Mouse (Mus musculus): ENCODE measurements at regions not wholly inside any gene's neighbourhood (a gene's known extent, or its start where the extent isn't known, plus 50 kb on each side); places are given as distances from the start of the nearest gene placed in this dataset.

GRCm38 (mm10) chr13:39950203-39950602, 411.0 kb downstream of the Ofcc1 start:
- Histone ChIP-seq H3K27ac (no peak overlapping the region), H3K4me3 (no peak overlapping the region), H3K4me1 (no peaks in the 10 kb centered on the region), H3K36me3 (no peaks in the 10 kb centered on the region), H3K9ac (no peak overlapping the region), H3K4me2 (no peak overlapping the region), H3K9me3 (no peaks in the 10 kb centered on the region), H3K27me3 (no peaks in the 10 kb centered on the region)
- 70% methylated on average over 7 of the region's 7 CpGs for WGBS
- no peak for ATAC-seq (ENCODE audit: insufficient number of reproducible peaks, insufficient read depth, low FRiP score, low TSS enrichment, low read depth)

- Histone ChIP-seq H3K36me3 (no peaks in the 10 kb centered on the region), H3K27ac (no peak overlapping the region), H3K9me3 (no peaks in the 10 kb centered on the region), H3K4me2 (no peak overlapping the region), H3K27me3 (no peaks in the 10 kb centered on the region), H3K4me3 (no peak overlapping the region), H3K9ac (no peak overlapping the region), H3K4me1 (no peaks in the 10 kb centered on the region)
- whole genome bisulfite sequencing: 47% methylated on average over 2 of the region's 2 CpGs
- ATAC-seq (ENCODE audit: insufficient number of reproducible peaks, insufficient read depth, low FRiP score, low TSS enrichment, low read depth): no peak
Observed at GRCm38 (mm10) chr13:39935216-39935615, 426.0 kb downstream of the Ofcc1 start.

- no peaks in the 10 kb centered on the region for H3K9me3 ChIP-seq
- no peak overlapping the region for H3K4me2 ChIP-seq
- no peak for ATAC-seq (ENCODE audit: insufficient number of reproducible peaks, insufficient read depth, low FRiP score, low TSS enrichment, low read depth)
- no peak overlapping the region for H3K9ac ChIP-seq
- H3K4me3 ChIP-seq: no peak overlapping the region
- H3K27me3 ChIP-seq: no peaks in the 10 kb centered on the region
- no peaks in the 10 kb centered on the region for H3K36me3 ChIP-seq
- no peaks in the 10 kb centered on the region for H3K4me1 ChIP-seq
- WGBS: 68% methylated on average over 3 of the region's 3 CpGs
- H3K27ac ChIP-seq: no peak overlapping the region
Observed at GRCm38 (mm10) chr13:39931487-39931886, 429.8 kb downstream of the Ofcc1 start.

GRCm38 (mm10) chr13:39928573-39928972, 432.7 kb downstream of the Ofcc1 start:
- H3K9me3 ChIP-seq: no peaks in the 10 kb centered on the region
- 71% methylated on average over 7 of the region's 7 CpGs for WGBS
- no peak overlapping the region for H3K9ac ChIP-seq
- no peak for ATAC-seq (ENCODE audit: insufficient number of reproducible peaks, insufficient read depth, low FRiP score, low TSS enrichment, low read depth)
- no peak overlapping the region for H3K4me2 ChIP-seq
- H3K4me3 ChIP-seq: no peak overlapping the region
- H3K4me1 ChIP-seq: no peaks in the 10 kb centered on the region
- no peaks in the 10 kb centered on the region for H3K36me3 ChIP-seq
- no peak overlapping the region for H3K27ac ChIP-seq
- H3K27me3 ChIP-seq: no peaks in the 10 kb centered on the region

DNA sequence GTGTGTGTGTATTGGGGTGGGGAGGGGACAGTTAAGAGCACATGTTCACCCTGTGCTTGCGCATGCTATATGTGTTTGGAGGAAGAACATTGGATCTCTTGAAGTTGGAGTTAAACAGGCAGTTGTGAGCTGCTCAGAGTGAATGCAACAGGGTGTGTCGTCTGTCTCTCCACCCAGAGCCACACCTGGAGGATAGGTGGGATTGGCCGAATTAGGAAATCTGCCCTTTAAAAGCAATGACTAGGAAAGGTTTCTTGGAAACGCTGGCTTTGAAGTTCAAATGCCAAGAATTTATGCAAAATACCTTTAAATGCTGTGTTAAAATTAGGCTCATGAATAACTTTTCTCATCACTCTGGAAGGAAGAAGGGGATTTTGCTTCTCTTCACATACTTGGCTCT, 436.9 kb downstream of the Ofcc1 start:
- no peaks in the 10 kb centered on the region for H3K36me3 ChIP-seq
- H3K4me3 ChIP-seq: no peak overlapping the region
- H3K4me2 ChIP-seq: no peak overlapping the region
- no peaks in the 10 kb centered on the region for H3K9me3 ChIP-seq
- peaks cover 7% of the 10 kb centered on the region; the same call in 1 of the 2 replicates for H3K4me1 ChIP-seq
- no peak overlapping the region for H3K27ac ChIP-seq
- 92% methylated on average over 4 of the region's 4 CpGs for WGBS
- ATAC-seq (ENCODE audit: insufficient number of reproducible peaks, insufficient read depth, low FRiP score, low TSS enrichment, low read depth): no peak
- H3K9ac ChIP-seq: no peak overlapping the region
- no peaks in the 10 kb centered on the region for H3K27me3 ChIP-seq

- no peak overlapping the region for H3K9ac ChIP-seq
- peaks cover 7% of the 10 kb centered on the region; the same call in 1 of the 2 replicates for H3K4me1 ChIP-seq
- 57% methylated on average over 9 of the region's 9 CpGs for WGBS
- no peak overlapping the region; the same call in 1 of the 2 replicates for H3K27ac ChIP-seq
- peak overlapping the region; percentile 31 for H3K4me2 ChIP-seq
- H3K36me3 ChIP-seq: no peaks in the 10 kb centered on the region
- H3K27me3 ChIP-seq: no peaks in the 10 kb centered on the region
- no peaks in the 10 kb centered on the region for H3K9me3 ChIP-seq
- no peak for ATAC-seq (ENCODE audit: insufficient number of reproducible peaks, insufficient read depth, low FRiP score, low TSS enrichment, low read depth)
- no peak overlapping the region for H3K4me3 ChIP-seq
Observed at GRCm38 (mm10) chr13:39923113-39923512, 438.1 kb downstream of the Ofcc1 start.

GRCm38 (mm10) chr13:39907720-39908119, 453.5 kb downstream of the Ofcc1 start:
- Histone ChIP-seq H3K27ac (no peak overlapping the region), H3K9ac (no peak overlapping the region), H3K4me1 (peaks cover 4% of the 10 kb centered on the region; the same call in 1 of the 2 replicates), H3K36me3 (no peaks in the 10 kb centered on the region), H3K9me3 (no peaks in the 10 kb centered on the region), H3K4me2 (no peak overlapping the region), H3K27me3 (no peaks in the 10 kb centered on the region), H3K4me3 (no peak overlapping the region)
- 49% methylated on average over 10 of the region's 10 CpGs for WGBS
- ATAC-seq (ENCODE audit: insufficient number of reproducible peaks, insufficient read depth, low FRiP score, low TSS enrichment, low read depth): no peak

DNA sequence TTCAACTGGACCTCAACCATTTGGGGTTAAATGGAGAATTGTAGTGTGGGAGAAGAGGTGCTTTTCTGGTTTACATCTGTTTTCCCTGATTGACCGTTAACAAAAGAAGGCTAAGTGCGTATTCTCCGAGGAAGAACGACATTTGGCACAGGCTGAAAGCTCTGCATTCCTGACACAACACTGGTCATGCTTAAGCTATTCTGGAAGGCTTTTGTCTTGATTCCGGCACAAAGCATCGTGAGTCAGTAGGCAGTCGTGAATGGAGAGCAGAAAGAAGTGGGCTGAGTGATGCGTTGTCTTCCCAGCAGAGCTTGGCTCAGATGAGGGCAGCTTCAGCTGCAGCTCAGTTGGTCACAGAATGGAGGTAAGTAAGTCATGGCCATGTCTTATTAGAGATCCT, 457.0 kb downstream of the Ofcc1 start:
- H3K27ac ChIP-seq: no peak overlapping the region
- no peaks in the 10 kb centered on the region for H3K27me3 ChIP-seq
- no peaks in the 10 kb centered on the region for H3K9me3 ChIP-seq
- WGBS: 75% methylated on average over 8 of the region's 8 CpGs
- no peak for ATAC-seq (ENCODE audit: insufficient number of reproducible peaks, insufficient read depth, low FRiP score, low TSS enrichment, low read depth)
- no peak overlapping the region for H3K4me2 ChIP-seq
- no peak overlapping the region for H3K9ac ChIP-seq
- no peak overlapping the region for H3K4me3 ChIP-seq
- no peaks in the 10 kb centered on the region for H3K36me3 ChIP-seq
- peaks cover 4% of the 10 kb centered on the region; the same call in 1 of the 2 replicates for H3K4me1 ChIP-seq

DNA sequence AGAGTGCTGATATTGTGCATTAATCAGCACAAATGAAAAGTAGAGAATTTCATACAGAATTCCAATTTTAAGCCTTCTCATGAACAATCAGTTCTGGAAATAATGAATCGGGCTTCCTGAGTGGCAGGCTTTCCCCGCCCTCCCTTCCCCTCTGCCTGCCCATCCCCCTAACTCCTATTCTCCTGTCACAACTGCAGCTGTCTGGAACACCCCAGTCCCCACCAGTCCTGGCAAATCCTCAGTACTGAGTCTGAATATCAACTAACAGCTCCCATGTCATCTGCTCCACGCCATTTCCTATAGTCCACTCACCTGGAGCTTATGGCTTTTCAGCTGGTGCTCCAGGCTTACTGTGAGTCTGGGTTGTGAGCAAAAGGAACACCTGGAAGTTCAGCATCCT, 457.9 kb downstream of the Ofcc1 start:
- Histone ChIP-seq H3K9me3 (no peaks in the 10 kb centered on the region), H3K4me2 (no peak overlapping the region), H3K4me1 (peaks cover 8% of the 10 kb centered on the region; the same call in 1 of the 2 replicates), H3K4me3 (no peak overlapping the region), H3K9ac (no peak overlapping the region), H3K27me3 (no peaks in the 10 kb centered on the region), H3K27ac (no peak overlapping the region), H3K36me3 (no peaks in the 10 kb centered on the region)
- WGBS: 62% methylated on average over 3 of the region's 3 CpGs
- no peak for ATAC-seq (ENCODE audit: insufficient number of reproducible peaks, insufficient read depth, low FRiP score, low TSS enrichment, low read depth)

- H3K4me1 ChIP-seq: 0 out of 2 replicates have a peak, but pooled peaks cover 4% of the 10 kb centered on the region
- no peaks in the 10 kb centered on the region for H3K36me3 ChIP-seq
- ATAC-seq (ENCODE audit: insufficient number of reproducible peaks, insufficient read depth, low FRiP score, low TSS enrichment, low read depth): no peak
- H3K4me3 ChIP-seq: no peak overlapping the region
- no peaks in the 10 kb centered on the region for H3K27me3 ChIP-seq
- H3K27ac ChIP-seq: no peak overlapping the region; the same call in 1 of the 2 replicates
- no peak overlapping the region for H3K9ac ChIP-seq
- no peaks in the 10 kb centered on the region for H3K9me3 ChIP-seq
- 89% methylated on average over 2 of the region's 2 CpGs for WGBS
- no peak overlapping the region for H3K4me2 ChIP-seq
Observed at GRCm38 (mm10) chr13:39899332-39899731, 461.9 kb downstream of the Ofcc1 start.

DNA sequence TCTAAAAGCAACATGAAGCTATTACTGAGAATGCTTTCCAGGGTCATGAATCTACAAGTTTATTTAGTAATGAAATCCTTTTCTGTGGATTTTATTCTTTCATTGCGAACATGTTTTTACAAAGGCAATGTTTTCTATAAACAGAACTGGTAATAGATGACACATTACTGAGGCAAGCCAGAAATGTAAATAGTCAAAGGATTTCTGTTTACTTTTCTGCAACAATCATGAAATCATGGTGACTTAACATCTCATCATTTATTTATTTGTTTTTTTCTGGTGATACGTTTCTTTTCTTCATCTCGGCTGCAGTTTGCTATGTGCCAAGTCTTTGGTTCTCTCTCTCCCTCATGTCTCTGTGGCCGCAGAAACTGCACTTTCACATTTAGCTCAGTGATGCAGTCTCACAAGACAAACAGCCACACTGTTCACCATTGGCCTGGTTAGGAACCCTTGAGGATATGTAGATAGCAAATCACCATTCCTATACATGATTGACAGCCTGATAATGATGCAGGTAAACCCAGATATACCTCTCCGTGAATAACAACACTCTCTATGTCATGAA, 462.8 kb downstream of the Ofcc1 start:
- ATAC-seq (ENCODE audit: insufficient number of reproducible peaks, insufficient read depth, low FRiP score, low TSS enrichment, low read depth): no peak
- Histone ChIP-seq H3K27me3 (no peaks in the 10 kb centered on the region), H3K36me3 (no peaks in the 10 kb centered on the region), H3K4me1 (0 out of 2 replicates have a peak, but pooled peaks cover 4% of the 10 kb centered on the region), H3K9me3 (no peaks in the 10 kb centered on the region), H3K27ac (no peak overlapping the region), H3K9ac (no peak overlapping the region), H3K4me2 (no peak overlapping the region), H3K4me3 (no peak overlapping the region)
- WGBS: 64% methylated on average over 5 of the region's 5 CpGs

DNA sequence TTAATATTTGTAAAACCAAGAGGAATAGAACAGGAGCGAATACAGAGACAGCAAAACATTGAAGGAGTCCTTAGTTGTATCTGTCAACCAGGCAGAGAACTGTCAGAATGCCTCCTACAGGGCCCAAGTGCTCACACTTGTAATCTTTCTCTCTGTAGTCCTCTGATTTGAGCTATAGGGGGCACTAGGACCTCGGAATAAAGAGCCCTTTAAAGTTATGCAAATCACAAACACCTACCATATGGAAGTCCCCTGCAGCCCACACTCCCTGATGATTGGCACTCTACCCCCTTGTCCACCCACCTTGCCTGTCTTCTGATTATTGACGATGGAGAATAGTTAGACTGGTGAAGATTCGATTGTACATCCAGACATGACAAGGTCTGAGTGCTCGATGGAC, 467.1 kb downstream of the Ofcc1 start:
- H3K36me3 ChIP-seq: no peaks in the 10 kb centered on the region
- H3K4me1 ChIP-seq: 0 out of 2 replicates have a peak, but pooled peaks cover 3% of the 10 kb centered on the region
- WGBS: 64% methylated on average over 5 of the region's 5 CpGs
- no peaks in the 10 kb centered on the region for H3K9me3 ChIP-seq
- no peaks in the 10 kb centered on the region for H3K27me3 ChIP-seq
- ATAC-seq (ENCODE audit: insufficient number of reproducible peaks, insufficient read depth, low FRiP score, low TSS enrichment, low read depth): no peak
- no peak overlapping the region for H3K9ac ChIP-seq
- no peak overlapping the region for H3K4me3 ChIP-seq
- no peak overlapping the region for H3K27ac ChIP-seq
- H3K4me2 ChIP-seq: no peak overlapping the region
